Mouse (Mus musculus): ENCODE measurements at regions not wholly inside any gene's neighbourhood (a gene's known extent, or its start where the extent isn't known, plus 50 kb on each side); places are given as distances from the start of the nearest gene placed in this dataset.

GRCm38 (mm10) chrX:12219474-12219873 is 59.3 kb upstream of the Bcor start:
- TF ChIP-seq MYOD1 (IDR thresholded peaks at IDR 0.05; ENCODE audit: control insufficient read depth, insufficient read length, low read depth) (no peak), FOSL1 (IDR thresholded peaks at IDR 0.05; ENCODE audit: insufficient read depth, low read length, poor library complexity, severe bottlenecking) (no peak)
- Histone ChIP-seq H3K79me3 (ENCODE audit: low read depth) (no peaks in the 10 kb centered on the region), H3K79me2 (ENCODE audit: control insufficient read depth, insufficient read depth) (no peaks in the 10 kb centered on the region), H3ac (ENCODE audit: control insufficient read depth, insufficient read length, low read depth) (no peak overlapping the region), H3K36me3 (ENCODE audit: control insufficient read depth, insufficient read depth) (no peaks in the 10 kb centered on the region), H3K4me3 (ENCODE audit: insufficient read depth, poor library complexity, severe bottlenecking) (no peak overlapping the region), H3K27me3 (ENCODE audit: control insufficient read depth, insufficient read depth, insufficient read length) (no peaks in the 10 kb centered on the region)

- Histone ChIP-seq H3K79me3 (ENCODE audit: low read depth) (no peaks in the 10 kb centered on the region), H3K4me3 (ENCODE audit: insufficient read depth, poor library complexity, severe bottlenecking) (no peak overlapping the region), H3K79me2 (ENCODE audit: control insufficient read depth, insufficient read depth) (no peaks in the 10 kb centered on the region), H3K27me3 (ENCODE audit: control insufficient read depth, insufficient read depth, insufficient read length) (no peaks in the 10 kb centered on the region), H3ac (ENCODE audit: control insufficient read depth, insufficient read length, low read depth) (no peak overlapping the region), H3K36me3 (ENCODE audit: control insufficient read depth, insufficient read depth) (no peaks in the 10 kb centered on the region)
- TF ChIP-seq CTCF (IDR thresholded peaks at IDR 0.05; ENCODE audit: control insufficient read depth, insufficient read depth, insufficient read length): no peak
- TF ChIP-seq MYOG (IDR thresholded peaks at IDR 0.05; ENCODE audit: control insufficient read depth, extremely low read depth, insufficient read length): no peak
- TF ChIP-seq MYOD1 (IDR thresholded peaks at IDR 0.05; ENCODE audit: control insufficient read depth, insufficient read length, low read depth): no peak
- TF ChIP-seq USF1 (IDR thresholded peaks at IDR 0.05; ENCODE audit: low read depth): no peak
- no peak for TF ChIP-seq MAX (IDR thresholded peaks at IDR 0.05)
- no peak for TF ChIP-seq FOSL1 (IDR thresholded peaks at IDR 0.05; ENCODE audit: insufficient read depth, low read length, poor library complexity, severe bottlenecking)
- no peak for TF ChIP-seq CEBPB (IDR thresholded peaks at IDR 0.05; ENCODE audit: low read depth)
Observed at GRCm38 (mm10) chrX:12224314-12224713, 64.2 kb upstream of the Bcor start.

- Histone ChIP-seq H3K4me3 (ENCODE audit: insufficient read depth, poor library complexity, severe bottlenecking) (no peak overlapping the region), H3K79me2 (ENCODE audit: control insufficient read depth, insufficient read depth) (no peaks in the 10 kb centered on the region), H3K79me3 (ENCODE audit: low read depth) (no peaks in the 10 kb centered on the region), H3K36me3 (ENCODE audit: control insufficient read depth, insufficient read depth) (no peaks in the 10 kb centered on the region), H3K27me3 (ENCODE audit: control insufficient read depth, insufficient read depth, insufficient read length) (no peaks in the 10 kb centered on the region), H3ac (ENCODE audit: control insufficient read depth, insufficient read length, low read depth) (no peak overlapping the region)
- TF ChIP-seq USF1 (IDR thresholded peaks at IDR 0.05; ENCODE audit: low read depth): no peak
- no peak for TF ChIP-seq MAX (IDR thresholded peaks at IDR 0.05)
Observed at GRCm38 (mm10) chrX:12225116-12225891, 65.1 kb upstream of the Bcor start.

GRCm38 (mm10) chrX:12225892-12226206 is 65.7 kb upstream of the Bcor start:
- Histone ChIP-seq H3K4me3 (ENCODE audit: insufficient read depth, poor library complexity, severe bottlenecking) (no peak overlapping the region), H3K79me2 (ENCODE audit: control insufficient read depth, insufficient read depth) (no peaks in the 10 kb centered on the region)
- TF ChIP-seq USF1 (IDR thresholded peaks at IDR 0.05; ENCODE audit: low read depth) (no peak), CEBPB (IDR thresholded peaks at IDR 0.05; ENCODE audit: low read depth) (no peak), CTCF (IDR thresholded peaks at IDR 0.05; ENCODE audit: control insufficient read depth, insufficient read depth, insufficient read length) (no peak), MYOG (IDR thresholded peaks at IDR 0.05; ENCODE audit: control insufficient read depth, extremely low read depth, insufficient read length) (no peak), FOSL1 (IDR thresholded peaks at IDR 0.05; ENCODE audit: insufficient read depth, low read length, poor library complexity, severe bottlenecking) (no peak), MAX (IDR thresholded peaks at IDR 0.05) (no peak), MYOD1 (IDR thresholded peaks at IDR 0.05; ENCODE audit: control insufficient read depth, insufficient read length, low read depth) (no peak)

GRCm38 (mm10) chrX:12240505-12241011 is 80.4 kb upstream of the Bcor start:
- Histone ChIP-seq H3ac (ENCODE audit: control insufficient read depth, insufficient read length, low read depth) (no peak overlapping the region), H3K27me3 (ENCODE audit: control insufficient read depth, insufficient read depth, insufficient read length) (no peaks in the 10 kb centered on the region), H3K4me3 (ENCODE audit: insufficient read depth, poor library complexity, severe bottlenecking) (no peak overlapping the region), H3K79me2 (ENCODE audit: control insufficient read depth, insufficient read depth) (no peaks in the 10 kb centered on the region), H3K79me3 (ENCODE audit: low read depth) (no peaks in the 10 kb centered on the region), H3K36me3 (ENCODE audit: control insufficient read depth, insufficient read depth) (no peaks in the 10 kb centered on the region)
- TF ChIP-seq CTCF (IDR thresholded peaks at IDR 0.05; ENCODE audit: control insufficient read depth, insufficient read depth, insufficient read length) (no peak), MYOG (IDR thresholded peaks at IDR 0.05; ENCODE audit: control insufficient read depth, extremely low read depth, insufficient read length) (no peak), USF1 (IDR thresholded peaks at IDR 0.05; ENCODE audit: low read depth) (no peak), CEBPB (IDR thresholded peaks at IDR 0.05; ENCODE audit: low read depth) (no peak), FOSL1 (IDR thresholded peaks at IDR 0.05; ENCODE audit: insufficient read depth, low read length, poor library complexity, severe bottlenecking) (no peak), MAX (IDR thresholded peaks at IDR 0.05) (no peak), MYOD1 (IDR thresholded peaks at IDR 0.05; ENCODE audit: control insufficient read depth, insufficient read length, low read depth) (no peak)

More at GRCm38 (mm10) chrX:12225892-12226206, 65.7 kb upstream of the Bcor start:
- Histone ChIP-seq H3ac (ENCODE audit: control insufficient read depth, insufficient read length, low read depth) (no peak overlapping the region), H3K36me3 (ENCODE audit: control insufficient read depth, insufficient read depth) (no peaks in the 10 kb centered on the region), H3K27me3 (ENCODE audit: control insufficient read depth, insufficient read depth, insufficient read length) (no peaks in the 10 kb centered on the region), H3K79me3 (ENCODE audit: low read depth) (no peaks in the 10 kb centered on the region)

- no peak overlapping the region for H3K4me3 ChIP-seq (ENCODE audit: insufficient read depth, poor library complexity, severe bottlenecking)
- no peak overlapping the region for H3ac ChIP-seq (ENCODE audit: control insufficient read depth, insufficient read length, low read depth)
- H3K79me3 ChIP-seq (ENCODE audit: low read depth): no peaks in the 10 kb centered on the region
- H3K27me3 ChIP-seq (ENCODE audit: control insufficient read depth, insufficient read depth, insufficient read length): no peaks in the 10 kb centered on the region
- no peaks in the 10 kb centered on the region for H3K36me3 ChIP-seq (ENCODE audit: control insufficient read depth, insufficient read depth)
- TF ChIP-seq USF1 (IDR thresholded peaks at IDR 0.05; ENCODE audit: low read depth) (no peak), CEBPB (IDR thresholded peaks at IDR 0.05; ENCODE audit: low read depth) (no peak), MYOD1 (IDR thresholded peaks at IDR 0.05; ENCODE audit: control insufficient read depth, insufficient read length, low read depth) (no peak), MAX (IDR thresholded peaks at IDR 0.05) (no peak), MYOG (IDR thresholded peaks at IDR 0.05; ENCODE audit: control insufficient read depth, extremely low read depth, insufficient read length) (no peak), CTCF (IDR thresholded peaks at IDR 0.05; ENCODE audit: control insufficient read depth, insufficient read depth, insufficient read length) (no peak), FOSL1 (IDR thresholded peaks at IDR 0.05; ENCODE audit: insufficient read depth, low read length, poor library complexity, severe bottlenecking) (no peak)
- H3K79me2 ChIP-seq (ENCODE audit: control insufficient read depth, insufficient read depth): no peaks in the 10 kb centered on the region
Observed at GRCm38 (mm10) chrX:12241751-12242150, 81.6 kb upstream of the Bcor start.

Measured in C2C12 (cell line).